Mouse (Mus musculus) cerebellum, adult 2 months (tissue): ENCODE measurements at regions not wholly inside any gene's neighbourhood (a gene's known extent, or its start where the extent isn't known, plus 50 kb on each side); places are given as distances from the start of the nearest gene placed in this dataset.

Experiments
- CTCF ChIP-seq: fragments of 200-500 bp; IDR thresholded peaks from 2 replicates; pipeline ENCODE4 v1.5.1; 2011; ENCODE audit warnings: low read depth, mild to moderate bottlenecking, control low read depth, low read length, moderate library complexity, borderline replicate concordance; ENCODE audit not compliant: insufficient read depth
- POLR2A ChIP-seq: fragments of 200-500 bp; IDR thresholded peaks from 2 replicates; pipeline ENCODE4 v1.6.1; 2011; ENCODE audit warnings: low read length, control low read depth, borderline replicate concordance; ENCODE audit not compliant: insufficient read depth

DNA sequence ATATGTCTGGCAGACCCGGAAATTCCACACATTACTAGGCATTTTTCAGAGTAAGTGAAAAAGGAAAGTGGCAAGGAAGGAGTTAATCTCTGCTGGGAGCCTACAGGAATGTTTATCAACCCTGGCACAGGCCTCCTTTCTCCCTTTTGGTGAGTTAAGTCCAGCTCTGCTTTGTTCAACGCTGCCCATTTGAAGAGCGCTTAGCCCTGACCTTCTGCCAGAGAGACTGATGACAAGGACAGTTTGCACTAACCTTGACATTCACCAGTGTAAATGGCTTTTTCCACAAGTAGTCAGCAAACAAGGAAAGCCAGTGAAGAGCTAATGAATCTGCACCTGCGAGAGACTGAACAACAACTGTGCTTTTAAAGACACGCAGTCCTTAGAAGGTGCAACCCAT is 927.6 kb downstream of the Bcl11a start:
- TF ChIP-seq CTCF (no peak), POLR2A (no peak)
